Mouse (Mus musculus) cortical plate, adult 2 months (tissue): ENCODE measurements around the gene Lrrc8e. TPM values are rescaled to one million over a fixed set of nuclear protein-coding genes. Genes with fewer than 3 reads are reported as not detected.

ENCODE experiments used
- H3K27ac ChIP-seq: fragments of 200-500 bp; 2 replicates; pipeline ENCODE4 v1.5.1; 2012; ENCODE audit warnings: low read length, control low read depth, inconsistent platforms; ENCODE audit not compliant: insufficient read depth
- H3K4me1 ChIP-seq: fragments of 200-500 bp; 2 replicates; pipeline ENCODE4 v1.6.1; 2011; ENCODE audit warnings: low read length; ENCODE audit not compliant: control insufficient read depth, insufficient read depth
- H3K4me3 ChIP-seq: fragments of 200-500 bp; 2 replicates; pipeline ENCODE4 v1.5.1; 2011; ENCODE audit warnings: mild to moderate bottlenecking, low read length, control low read depth; ENCODE audit not compliant: insufficient read depth
- CTCF ChIP-seq: fragments of 200-500 bp; IDR thresholded peaks from 2 replicates; pipeline ENCODE4 v1.5.1; 2011; ENCODE audit warnings: mild to moderate bottlenecking, control low read depth, low read length; ENCODE audit not compliant: insufficient read depth; ENCODE audit errors: extremely low read depth
- POLR2A ChIP-seq: fragments of 200-500 bp; IDR thresholded peaks from 2 replicates; pipeline ENCODE4 v1.6.1; 2011; ENCODE audit warnings: mild to moderate bottlenecking, low read length, control low read depth; ENCODE audit not compliant: insufficient read depth; ENCODE audit errors: extremely low read depth
- polyA plus RNA-seq: library from polyadenylated mRNA; depleted of rRNA; stranded (reverse); fragments of >200 nt; gene quantifications from 2 replicates; pipeline ENCODE4 v1.2.3, GENCODE M21; 2012

Gene Lrrc8e
- polyA plus RNA-seq, 1 experiment = not detected

DNA sequence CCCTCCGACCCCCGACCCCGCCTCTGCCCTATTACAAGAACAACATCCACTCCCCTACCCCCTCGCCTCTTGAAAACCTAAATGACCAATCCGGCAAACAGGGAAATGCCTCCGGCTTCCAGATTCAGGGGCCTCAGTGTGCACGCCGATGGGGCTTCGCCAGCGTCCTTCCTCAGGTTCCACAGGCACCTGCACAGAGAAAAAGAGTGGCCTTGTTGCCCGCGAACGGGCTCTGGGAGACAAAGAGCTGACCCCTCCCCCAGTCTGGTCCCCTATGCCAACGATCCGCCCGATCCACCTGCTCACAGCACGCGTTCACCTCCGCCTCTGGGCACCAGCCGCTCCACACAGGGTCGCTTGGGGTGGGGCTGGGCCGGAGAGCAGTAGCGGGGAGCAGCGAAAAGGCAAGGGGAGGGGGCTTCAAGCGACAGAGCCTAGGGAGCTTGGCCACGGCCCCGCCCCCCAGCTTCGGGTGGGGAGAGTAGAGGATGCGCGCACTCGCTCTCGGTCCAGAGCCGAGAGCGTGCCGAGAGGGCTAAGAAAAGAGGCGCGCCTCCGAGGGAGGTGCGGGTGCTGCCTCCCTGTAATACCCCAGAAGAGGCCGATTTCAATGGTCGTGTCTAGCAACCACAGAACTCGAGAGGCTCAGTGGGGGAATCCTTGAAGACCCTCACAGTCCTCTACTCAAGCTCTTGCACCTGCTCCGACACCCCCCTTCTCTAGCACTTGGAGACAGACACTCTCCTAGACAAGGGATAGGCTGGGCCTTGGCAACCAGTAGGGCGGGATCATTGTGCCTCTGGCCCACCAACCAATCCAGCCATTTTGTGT, 9.6 kb upstream of the Lrrc8e start, which contains the start of gene Prr36:
Prr36 (minus strand) TSS at position 669 of the 831 bp plus-strand sequence.
- TF ChIP-seq POLR2A (no peak), CTCF (no peak)
- Histone ChIP-seq H3K27ac (peak within 1 kb of the TSS; percentile 52; the same call in 1 of the 2 replicates), H3K4me3 (peak within 1 kb of the TSS; percentile 74), H3K4me1 (no peaks in the 10 kb centered on the region; the same call in 1 of the 2 replicates)

DNA sequence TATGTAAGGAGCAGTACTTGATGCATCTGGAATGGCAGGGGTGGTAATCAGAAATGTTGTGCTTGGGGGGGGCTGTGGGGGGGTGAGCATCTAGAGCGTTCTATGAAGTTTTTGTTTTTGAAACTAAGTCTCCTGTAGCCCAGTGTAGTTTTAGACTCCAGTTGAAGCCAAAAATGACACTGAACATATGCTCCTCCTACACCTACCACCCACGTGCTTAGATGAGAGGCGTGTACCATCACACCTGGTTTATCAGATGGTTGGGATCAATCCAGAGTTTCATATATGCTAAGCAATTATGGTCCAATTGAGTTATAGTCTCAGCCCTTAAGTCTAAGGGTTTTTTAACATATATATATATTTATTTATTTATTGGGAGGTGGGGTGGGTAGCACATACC, 7.0 kb upstream of the Lrrc8e start:
- Histone ChIP-seq H3K4me1 (no peaks in the 10 kb centered on the region; the same call in 1 of the 2 replicates), H3K4me3 (no peak overlapping the region), H3K27ac (no peak overlapping the region)
- no peak for TF ChIP-seq CTCF
- TF ChIP-seq POLR2A = no peak

- Histone ChIP-seq H3K4me3 (no peak overlapping the region), H3K27ac (no peak overlapping the region), H3K4me1 (no peaks in the 10 kb centered on the region)
- no peak for TF ChIP-seq CTCF
- no peak for TF ChIP-seq POLR2A
These were observed 4.6 kb upstream of the Lrrc8e start for GRCm38 (mm10) chr8:4222059-4222458.

- no peaks in the 10 kb centered on the region for H3K4me1 ChIP-seq
- H3K27ac ChIP-seq = no peak overlapping the region
- no peak for TF ChIP-seq CTCF
- no peak for TF ChIP-seq POLR2A
- no peak overlapping the region for H3K4me3 ChIP-seq
These were observed 304 bp upstream of the Lrrc8e start for GRCm38 (mm10) chr8:4226323-4226722.

DNA sequence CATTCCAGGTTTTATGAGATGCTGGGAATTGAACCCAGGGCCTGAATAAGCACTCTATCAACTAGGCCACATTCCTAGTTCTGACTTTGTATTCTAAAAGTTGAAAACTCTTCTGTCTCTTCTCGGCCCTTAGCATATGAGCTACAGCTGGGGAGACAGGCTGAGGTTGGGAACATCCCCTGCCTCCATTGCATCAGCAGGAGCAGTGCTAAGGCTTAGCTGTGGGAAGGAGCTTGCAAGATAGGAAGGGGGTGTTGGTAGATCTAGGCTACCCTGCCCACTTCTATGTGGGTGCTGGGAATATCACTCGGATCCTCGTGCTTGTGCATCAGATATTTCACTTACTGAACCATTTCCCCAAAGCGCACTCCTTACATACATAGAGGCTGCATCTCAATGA, 1.3 kb downstream of the Lrrc8e start:
- Histone ChIP-seq H3K27ac (no peak overlapping the region), H3K4me3 (no peak overlapping the region), H3K4me1 (no peaks in the 10 kb centered on the region)
- no peak for TF ChIP-seq POLR2A
- no peak for TF ChIP-seq CTCF

- Histone ChIP-seq H3K4me3 (no peak overlapping the region), H3K4me1 (no peaks in the 10 kb centered on the region), H3K27ac (no peak overlapping the region)
- TF ChIP-seq POLR2A (no peak), CTCF (no peak)
These were observed 3.2 kb downstream of the Lrrc8e start for GRCm38 (mm10) chr8:4229784-4230183.

DNA sequence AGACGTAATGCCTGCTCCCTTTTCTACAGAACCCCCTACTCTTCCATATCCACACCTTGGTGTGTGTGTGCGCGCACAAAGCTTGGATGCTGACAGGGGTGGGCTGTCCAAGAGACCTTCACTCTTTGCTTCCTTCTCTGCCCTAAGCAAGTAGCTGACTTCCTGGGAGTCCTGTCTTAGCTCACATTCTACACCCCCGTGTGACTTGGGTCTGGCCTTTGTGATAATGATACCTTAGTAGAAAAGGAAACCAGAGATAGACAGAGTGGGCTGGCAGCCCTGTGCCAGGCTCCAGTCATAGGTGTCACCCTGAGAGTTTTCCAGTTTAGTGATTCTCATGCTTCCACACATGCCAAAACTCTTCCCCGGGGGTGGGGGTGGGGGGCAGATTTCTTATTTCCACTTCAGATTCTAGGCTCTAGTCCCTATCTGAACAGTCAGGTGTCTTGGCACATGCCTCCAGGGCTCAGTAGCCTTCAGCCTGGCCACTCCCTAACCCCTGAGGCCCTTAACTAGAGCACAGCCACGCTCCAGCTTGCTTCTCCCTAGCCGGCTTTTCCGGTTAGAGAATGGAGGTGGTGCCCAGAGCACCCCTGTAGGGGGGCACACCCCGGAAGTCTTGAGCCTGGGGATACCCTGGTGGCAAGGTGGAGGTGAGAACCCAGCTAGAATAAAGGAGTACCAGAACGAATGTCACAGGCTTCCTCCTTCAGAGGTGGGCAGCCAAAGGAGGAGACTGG, 4.2 kb downstream of the Lrrc8e start:
- Histone ChIP-seq H3K4me1 (no peaks in the 10 kb centered on the region), H3K4me3 (no peak overlapping the region), H3K27ac (no peak overlapping the region)
- TF ChIP-seq POLR2A (no peak), CTCF (no peak)

DNA sequence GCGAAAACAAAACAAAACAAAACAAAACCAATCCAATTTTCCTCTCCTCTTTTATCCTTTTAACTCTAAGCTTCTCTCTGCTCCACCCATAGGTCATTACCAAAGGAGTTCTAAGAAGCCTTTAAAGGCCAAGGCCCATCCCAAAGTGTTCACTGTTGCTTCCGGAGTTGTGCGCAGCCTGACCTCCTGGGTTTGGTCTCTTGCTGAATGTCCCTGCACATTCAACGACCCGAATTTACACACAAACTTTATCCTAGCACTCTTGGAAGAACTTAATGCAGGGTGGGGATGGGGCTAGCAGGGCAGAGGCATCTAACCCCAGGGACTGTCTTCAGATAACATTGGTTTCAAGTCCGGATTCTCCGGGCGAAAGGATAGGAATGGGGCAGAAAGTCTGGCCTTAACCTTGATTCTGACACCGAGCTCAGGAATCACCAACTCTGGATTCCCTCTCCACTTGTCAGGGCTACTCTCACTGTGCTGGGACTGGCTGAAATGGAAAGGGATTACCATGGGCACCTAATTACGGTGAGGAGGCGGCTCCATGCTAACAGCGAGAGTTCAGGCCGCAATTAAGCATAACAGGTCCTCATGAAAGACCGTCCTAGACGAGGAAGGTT, 11.3 kb downstream of the Lrrc8e start:
- TF ChIP-seq CTCF = no peak
- no peak for TF ChIP-seq POLR2A
- peaks cover 5% of the 10 kb centered on the region for H3K4me1 ChIP-seq
- peak overlapping the region; percentile 81 for H3K4me3 ChIP-seq
- peak overlapping the region; percentile 61 for H3K27ac ChIP-seq

DNA sequence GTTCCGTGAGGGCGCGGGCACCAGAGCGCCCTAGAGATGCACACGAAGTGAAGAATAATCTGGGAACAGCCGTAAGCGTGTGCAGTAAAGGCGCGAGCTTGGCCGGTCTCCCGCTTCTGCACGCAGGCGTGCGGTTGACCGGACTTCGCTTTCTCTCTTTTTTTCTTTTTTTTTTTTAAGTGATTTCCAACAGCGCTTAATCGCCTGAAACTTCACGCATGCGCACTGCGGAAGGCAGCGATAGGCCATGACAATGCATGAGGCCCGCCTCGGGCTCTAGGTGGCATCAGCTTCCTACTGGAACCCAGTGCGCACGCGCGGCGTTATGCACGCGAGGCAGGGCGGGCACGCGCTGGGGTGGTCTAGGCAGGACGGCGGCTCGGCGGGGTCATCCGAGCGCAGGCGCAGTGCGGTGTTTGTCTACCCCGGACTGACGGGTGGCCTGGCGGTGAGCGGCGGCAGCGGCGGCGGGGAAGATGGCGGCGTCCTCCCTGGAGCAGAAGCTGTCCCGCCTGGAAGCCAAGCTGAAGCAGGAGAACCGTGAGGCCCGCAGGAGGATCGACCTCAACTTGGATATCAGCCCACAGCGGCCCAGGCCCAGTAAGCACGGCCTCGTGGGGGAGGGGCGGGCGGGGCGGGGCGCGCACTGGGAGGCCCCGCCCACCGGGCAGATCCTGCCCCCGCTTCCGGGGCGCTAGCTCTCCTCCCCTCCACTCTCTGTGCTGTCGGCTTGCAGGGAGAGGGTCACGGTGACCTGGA, 12.0 kb downstream of the Lrrc8e start, which contains the start of the genes Map2k7 and Gm49320:
Map2k7 (plus strand) TSS at position 307 of the 759 bp plus-strand sequence.
Gm49320 (plus strand) TSS at position 432 of the 759 bp plus-strand sequence.
- Histone ChIP-seq H3K4me1 (peaks cover 5% of the 10 kb centered on the region), H3K27ac (peak within 1 kb of the TSS; percentile 62), H3K4me3 (peak within 1 kb of the TSS; percentile 81)
- TF ChIP-seq POLR2A (peak; percentile 57), CTCF (peak; percentile 24; the same call in 1 of the 2 replicates)
